Mouse (Mus musculus): ENCODE measurements around the gene Ddost.

- TF ChIP-seq POLR2A (IDR thresholded peaks at IDR 0.05; ENCODE audit: low read depth, low read length) (no peak), CTCF (IDR thresholded peaks at IDR 0.05; ENCODE audit: borderline replicate concordance, insufficient read depth, low read length) (no peak)
Observed at GRCm38 (mm10) chr4:138344891-138345545, 40.5 kb downstream of the Ddost start.

All from embryonic fibroblast, embryonic 13.5 days (primary cell).